Mouse (Mus musculus) stomach, postnatal 0 days (tissue): ENCODE measurements around the gene Gucy1a1.

Experiments
- CTCF ChIP-seq: IDR thresholded peaks from 2 replicates; pipeline ENCODE4 v1.5.1; 2016; ENCODE audit warnings: antibody characterized with exemption, low read depth, mild to moderate bottlenecking, moderate library complexity
- EP300 ChIP-seq: optimal IDR thresholded peaks from 2 replicates; pipeline ENCODE3; 2016; ENCODE audit warnings: antibody characterized with exemption

DNA sequence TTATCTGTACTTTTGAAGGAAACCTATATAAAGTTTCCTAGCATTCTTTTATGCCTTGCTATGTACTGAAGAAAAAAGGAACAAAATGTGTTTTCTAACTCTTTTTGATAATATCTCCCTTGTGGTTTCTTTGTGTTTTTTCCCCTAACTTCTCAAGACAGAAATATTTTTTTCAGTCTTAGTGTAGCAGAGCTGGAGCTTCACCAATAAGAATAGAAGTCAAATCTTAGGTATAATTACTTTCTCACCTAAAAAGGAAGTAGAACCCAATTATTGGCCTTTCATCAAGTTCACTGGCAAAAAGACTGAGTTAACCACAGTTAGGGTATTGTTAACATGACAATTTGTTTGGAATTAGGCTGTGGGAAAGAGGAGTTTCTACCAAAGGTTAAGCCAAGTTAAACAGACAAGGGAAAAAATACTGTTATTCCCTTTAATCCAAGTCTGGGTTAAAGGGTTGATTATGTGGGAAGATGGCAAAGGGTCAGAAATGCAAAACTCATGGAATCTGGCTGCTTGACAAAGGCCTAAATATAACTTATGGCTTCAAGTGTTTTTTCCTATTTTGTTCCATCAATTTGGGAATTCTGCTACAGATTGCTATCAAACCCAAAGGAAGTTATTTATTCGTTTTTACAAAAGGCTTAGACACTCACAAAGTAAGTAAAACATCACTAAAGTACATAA, 46.1 kb upstream of the Gucy1a1 start:
- no peak for TF ChIP-seq CTCF
- no peak for TF ChIP-seq EP300
